Mouse (Mus musculus) heart, postnatal 10 days (tissue): ENCODE data around the gene Olfr1535. TPM values are rescaled to one million over a fixed set of nuclear protein-coding genes. Genes with fewer than 3 reads are reported as not detected.

Experiments
- DNase-seq, 2 experiments: peaks; one replicate each; pipeline ENCODE4 v3.0.0; 2021
- intact Hi-C: fragments of 180-260 bp; cut with DNase I; formaldehyde crosslinking; loops from one replicate; pipeline ENCODE4 v1.15.1; 2025
- total RNA-seq, 2 experiments: library from RNA; stranded (reverse); gene quantifications; 2 replicates each; pipeline ENCODE4 v1.2.3; 2021

Gene Olfr1535
- not detected for total RNA-seq

DNA sequence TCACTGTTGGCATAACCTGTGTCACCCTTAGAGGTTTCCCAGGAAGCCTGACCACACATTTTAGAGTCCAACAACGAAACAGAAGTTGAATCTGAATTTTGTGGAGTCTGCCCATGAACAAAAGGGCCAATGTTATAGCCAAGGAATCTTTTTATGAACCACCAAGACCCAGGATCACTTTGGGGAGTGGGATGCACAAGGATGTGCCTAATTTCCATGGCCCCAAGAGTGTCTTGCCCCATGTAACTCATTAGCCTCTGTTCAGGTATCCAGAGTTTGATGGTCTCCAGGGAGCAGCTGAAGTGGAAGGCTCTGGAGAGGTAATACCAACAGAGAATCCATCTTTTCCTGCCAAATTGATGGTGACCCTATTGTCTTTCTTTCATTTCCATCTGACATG is at the start of gene Olfr1535:
Gene Olfr1535, minus strand, starts transcription at position 101 of the 400 bp plus-strand sequence.
- intact Hi-C loops: no loop called here
- DNase-seq: no peak

DNA sequence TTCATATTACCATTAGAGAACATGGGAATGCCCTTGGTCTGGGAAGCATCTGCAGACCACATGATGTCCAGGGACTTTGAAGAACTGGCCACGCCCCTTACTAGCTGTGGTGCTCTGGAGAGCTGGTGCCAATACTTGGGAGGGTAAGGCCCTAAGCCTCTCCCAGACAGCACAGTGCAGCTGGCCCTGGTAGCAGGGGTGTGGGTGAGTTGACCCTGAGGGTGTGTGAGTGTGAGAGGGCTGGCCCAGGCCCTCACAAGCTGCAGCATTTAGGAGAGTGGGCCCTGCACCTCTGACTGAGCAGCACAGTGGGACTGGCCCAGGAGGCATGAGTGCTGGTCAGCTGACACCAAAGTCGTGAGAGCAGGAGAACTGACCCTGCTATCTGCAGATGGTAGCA is 31.9 kb upstream of the Olfr1535 start:
- intact Hi-C loops: no loop called here
- no peak for DNase-seq

DNA sequence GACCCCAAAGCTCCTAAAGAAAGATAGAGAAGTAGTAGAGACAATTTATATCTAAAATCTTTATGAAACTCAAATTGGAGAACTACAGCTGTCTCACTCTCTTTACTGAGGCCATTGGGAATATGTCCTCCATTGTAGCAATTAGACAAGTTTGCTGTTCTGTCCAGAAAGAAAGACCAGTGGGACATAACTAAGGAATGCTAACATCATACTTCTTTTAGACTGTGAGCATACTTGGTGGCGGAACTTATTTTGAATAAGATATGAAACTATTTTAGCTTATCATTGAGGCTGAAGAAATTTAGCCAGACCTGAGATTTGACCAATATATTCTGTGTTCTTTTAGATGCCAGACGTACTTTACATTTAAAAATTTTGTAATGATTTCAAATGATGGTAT is 22.0 kb upstream of the Olfr1535 start, which contains the start of gene Olfr1364:
Gene Olfr1364, minus strand, starts transcription at position 101 of the 400 bp plus-strand sequence.
- intact Hi-C loops: no loop called here
- no peak for DNase-seq

DNA sequence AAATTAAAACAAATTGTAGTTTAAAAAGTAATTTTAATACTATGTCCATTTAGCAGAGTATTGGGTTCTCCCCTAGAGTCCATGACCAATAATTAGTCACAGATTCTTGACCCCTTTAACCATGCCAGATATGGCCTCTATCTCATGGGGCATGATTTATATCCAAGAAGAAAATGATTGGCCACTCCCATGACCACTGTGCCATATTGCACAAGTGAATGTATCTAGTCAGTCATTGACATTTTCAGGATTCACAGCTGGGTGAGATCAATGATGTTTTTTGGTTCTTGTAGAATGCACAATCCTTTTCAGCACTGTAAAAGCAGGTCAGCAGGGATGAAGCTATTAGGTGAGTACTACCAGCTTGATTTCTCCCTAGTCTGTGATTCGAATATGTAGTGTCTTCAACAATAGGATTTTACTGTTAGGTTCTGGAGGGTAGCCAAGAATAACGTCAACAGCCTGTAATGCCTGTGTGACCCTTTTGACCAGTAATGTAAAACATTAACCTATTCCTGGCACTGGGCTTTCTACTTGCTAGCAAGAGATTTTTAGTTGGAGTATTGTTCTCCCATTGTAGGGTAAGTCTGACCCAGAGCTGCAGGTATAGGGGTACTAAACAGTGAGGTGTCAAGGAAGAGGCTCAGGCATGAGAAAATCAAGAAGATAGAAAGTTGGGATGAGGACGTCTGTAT is 9.1 kb downstream of the Olfr1535 start:
- intact Hi-C loops: no loop called here
- DNase-seq: no peak

DNA sequence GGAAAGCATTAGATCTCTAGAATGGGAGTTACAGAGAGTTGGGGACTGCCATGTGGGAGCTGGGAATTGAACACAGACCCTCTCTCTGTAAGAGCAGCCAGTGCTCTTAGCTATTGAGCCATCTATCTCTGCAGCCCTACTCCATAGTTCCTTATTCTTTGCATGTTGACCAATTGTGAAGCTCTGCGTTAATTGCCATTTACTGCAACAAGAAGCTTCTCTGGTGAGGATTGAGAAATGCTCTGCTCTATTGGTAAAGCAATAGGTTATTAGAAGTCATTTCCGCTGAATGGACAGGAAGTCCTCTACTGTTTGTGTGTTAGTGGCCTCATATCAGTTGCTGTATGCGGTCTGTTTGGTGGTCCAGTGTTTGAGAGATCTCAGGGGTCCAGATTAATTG is 10.2 kb downstream of the Olfr1535 start:
- DNase-seq: no peak
- intact Hi-C loops: no loop called here

DNA sequence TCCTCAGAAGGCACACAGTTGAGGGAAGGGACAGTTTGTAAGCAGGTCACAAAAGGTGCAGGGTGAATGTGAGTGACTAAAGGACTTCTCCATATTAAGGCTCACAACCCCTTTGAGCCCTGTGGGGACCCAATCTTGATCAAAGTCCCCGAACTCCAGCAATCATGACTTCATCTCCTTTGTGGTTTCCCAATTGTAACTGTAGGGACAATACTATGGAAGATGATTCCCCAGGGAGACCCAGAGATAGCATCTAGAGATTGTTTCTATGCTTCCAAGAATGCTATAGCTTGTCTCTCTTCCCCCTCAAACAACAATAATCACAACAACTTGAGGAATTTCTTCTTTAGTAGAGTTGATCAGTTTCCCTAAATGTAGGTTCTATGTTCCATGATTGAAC is 17.0 kb downstream of the Olfr1535 start, which contains the start of gene Olfr1366:
Gene Olfr1366, minus strand, starts transcription at position 101 of the 400 bp plus-strand sequence.
- no peak for DNase-seq
- intact Hi-C loops: no loop called here

DNA sequence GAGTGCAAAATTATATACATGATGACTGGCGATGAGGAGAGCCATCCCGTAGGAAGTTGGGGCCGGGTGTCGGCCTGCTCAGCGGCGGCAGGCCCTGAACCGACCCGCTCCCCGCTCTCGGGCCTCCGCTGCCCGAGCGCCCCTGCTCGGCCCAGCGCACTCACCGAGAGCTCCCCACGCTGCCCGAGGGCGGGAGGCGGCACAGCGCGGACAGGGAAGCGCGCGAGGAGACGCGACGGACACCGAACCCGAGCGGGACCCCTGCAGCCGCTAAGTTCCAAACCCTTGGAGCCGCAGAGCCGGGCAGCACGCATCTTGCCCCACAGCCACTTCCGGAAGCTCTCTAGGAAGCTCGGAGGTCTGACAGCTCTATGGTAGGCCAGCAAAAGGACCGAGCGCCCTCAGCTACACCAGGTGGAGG is 28.9 kb downstream of the Olfr1535 start, which contains the start of gene Zkscan8:
Gene Zkscan8, minus strand, starts transcription at position 340 of the 421 bp plus-strand sequence.
- intact Hi-C loops: loop anchor here (2.0 to 5.0 kb wide), 4 partner anchors 24 to 168 kb away; partner anchors contain the start of genes Gm10065, Zkscan3, Zkscan4 and Zscan12
- DNase-seq: peak; percentile 94

DNA sequence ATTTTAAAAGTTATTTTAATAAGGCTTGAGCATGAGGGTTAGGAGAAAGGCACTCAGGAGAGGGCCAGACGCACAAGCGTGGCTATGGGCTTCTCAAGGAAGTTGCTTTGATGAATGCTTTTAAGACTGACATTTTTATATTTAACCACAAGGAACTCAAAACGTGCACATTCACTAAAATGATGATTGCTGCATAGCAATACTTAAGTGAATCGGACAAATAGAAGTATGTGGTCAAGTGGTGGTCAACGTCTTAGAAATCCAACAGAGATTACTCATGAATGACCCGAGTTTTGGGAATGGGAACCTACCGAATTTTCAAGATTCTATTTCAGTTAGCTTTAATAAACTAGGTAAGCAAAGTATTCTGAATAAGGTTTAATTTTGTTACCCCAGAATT is 29.6 kb downstream of the Olfr1535 start:
- intact Hi-C loops: loop anchor here (2.0 to 5.0 kb wide), 4 partner anchors 23 to 167 kb away; partner anchors contain the start of genes Gm10065, Zkscan3, Zkscan4 and Zscan12

DNA sequence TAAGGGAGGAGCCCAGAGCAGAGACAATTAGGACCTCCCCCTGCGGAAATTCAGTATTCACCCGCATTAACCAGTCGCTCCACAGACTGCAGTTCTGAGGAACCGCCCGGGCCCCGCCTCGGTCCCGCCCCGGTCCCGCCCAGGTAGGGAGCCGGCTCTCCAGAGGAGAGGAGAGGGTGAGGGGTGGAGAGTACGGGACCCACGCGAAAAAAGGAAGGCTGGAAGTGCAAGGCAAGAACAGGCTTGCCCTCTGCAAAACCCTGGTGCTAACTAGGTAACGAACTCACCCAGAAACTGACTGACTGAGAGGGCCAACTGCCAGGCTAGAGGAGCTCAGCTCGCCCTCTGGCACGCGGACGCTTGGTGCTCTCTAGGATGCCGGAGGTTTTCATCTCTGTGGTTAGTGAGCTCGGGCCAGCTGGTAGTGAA is 53.5 kb downstream of the Olfr1535 start:
- intact Hi-C loops: loop anchor here (2.0 to 5.0 kb wide), 4 partner anchors 25 to 99 kb away; partner anchors contain the start of genes Nkapl and Zkscan8
- DNase-seq: peak; percentile 83 to 86

More for the DNA sequence above, 29.6 kb downstream of the Olfr1535 start:
- no peak for DNase-seq

Other genes with a start within 250 kb of the Olfr1535 start
- not detected for gene Gpx6, start 247.8 kb downstream of the Olfr1535 start, total RNA-seq
- not detected for gene Olfr1367, start 213.0 kb downstream of the Olfr1535 start, total RNA-seq
- 1 to 10 TPM; 6.3 to 7.1 TPM for gene Zscan12, start 197.1 kb downstream of the Olfr1535 start, total RNA-seq
- gene Zkscan3, start 157.1 kb downstream of the Olfr1535 start, total RNA-seq: 10 to 100 TPM; 38.9 to 39.0 TPM
- under 1 TPM; 0.36 to 0.89 TPM for gene Pgbd1, start 118.8 kb downstream of the Olfr1535 start, total RNA-seq
- gene Zscan26, start 106.2 kb downstream of the Olfr1535 start, total RNA-seq: 10 to 100 TPM; 20.6 to 22.4 TPM
- gene Nkapl, start 91.4 kb downstream of the Olfr1535 start, total RNA-seq: under 1 TPM; 0.57 to 0.77 TPM
- gene Zkscan4, start 81.0 kb downstream of the Olfr1535 start, total RNA-seq: 1 to 10 TPM; 1.7 to 2.4 TPM
- gene Gm10065, start 80.5 kb downstream of the Olfr1535 start, total RNA-seq: not detected
- 10 to 100 TPM; 26.0 to 28.5 TPM for gene AK157302, start 64.7 kb downstream of the Olfr1535 start, total RNA-seq
- 100 to 1,000 TPM; 216 to 225 TPM for gene Gm11273, start 58.5 kb downstream of the Olfr1535 start, total RNA-seq
- 10 to 100 TPM; 13.9 to 18.1 TPM for gene Zkscan8, start 28.8 kb downstream of the Olfr1535 start, total RNA-seq
- gene Olfr1366, start 17.1 kb downstream of the Olfr1535 start, total RNA-seq: not detected
- not detected for gene Olfr1364, start 21.9 kb upstream of the Olfr1535 start, total RNA-seq
- gene Olfr1362, start 54.1 kb upstream of the Olfr1535 start, total RNA-seq: not detected
- not detected for gene Olfr11, start 82.6 kb upstream of the Olfr1535 start, total RNA-seq
- not detected for gene Olfr1361, start 103.5 kb upstream of the Olfr1535 start, total RNA-seq
- not detected for gene Olfr1360, start 117.5 kb upstream of the Olfr1535 start, total RNA-seq
- gene Olfr1359, start 138.2 kb upstream of the Olfr1535 start, total RNA-seq: not detected
- 100 to 1,000 TPM; 206 to 220 TPM for gene Hist1h2bl, start 156.2 kb upstream of the Olfr1535 start, total RNA-seq
- gene Hist1h2ai, start 156.5 kb upstream of the Olfr1535 start, total RNA-seq: 100 to 1,000 TPM; 201 to 229 TPM
- 100 to 1,000 TPM; 284 to 332 TPM for gene Hist1h3h, start 157.8 kb upstream of the Olfr1535 start, total RNA-seq
- gene Hist1h2bm, start 162.2 kb upstream of the Olfr1535 start, total RNA-seq: 10 to 100 TPM; 54.7 to 69.5 TPM
- gene Hist1h4j, start 175.2 kb upstream of the Olfr1535 start, total RNA-seq: 10 to 100 TPM; 39.0 to 39.7 TPM
- gene Hist1h4k, start 190.6 kb upstream of the Olfr1535 start, total RNA-seq: 100 to 1,000 TPM; 426 to 466 TPM
- gene Hist1h2ak, start 193.9 kb upstream of the Olfr1535 start, total RNA-seq: 10 to 100 TPM; 79.2 to 89.4 TPM
- gene Hist1h2bn, start 194.2 kb upstream of the Olfr1535 start, total RNA-seq: 100 to 1,000 TPM in 1 of 2 experiments, 10 to 100 TPM in 1; 98.6 to 149 TPM
- 100 to 1,000 TPM; 112 to 150 TPM for gene Hist1h1b, start 220.7 kb upstream of the Olfr1535 start, total RNA-seq
- gene Hist1h3i, start 223.5 kb upstream of the Olfr1535 start, total RNA-seq: 100 to 1,000 TPM; 213 to 223 TPM
- gene Hist1h2an, start 227.3 kb upstream of the Olfr1535 start, total RNA-seq: 10 to 100 TPM; 37.7 to 43.5 TPM
- gene Hist1h2bp, start 227.6 kb upstream of the Olfr1535 start, total RNA-seq: 10 to 100 TPM; 80.8 to 84.7 TPM